Mouse (Mus musculus): ENCODE results near the gene Btbd35f3. TPM values are rescaled to one million over a fixed set of nuclear protein-coding genes. Genes with fewer than 3 reads are reported as not detected.

Btbd35f3 gene
- not detected for polyA plus RNA-seq (2017; shearing (Covaris generic))

GRCm38 (mm10) chrX:4037374-4037773 lies at the start of gene Btbd35f3:
TSS of gene Btbd35f3 (plus strand) at chrX:4037674.

Other genes starting within 250 kb of the Btbd35f3 start
- gene Btbd35f16, start 80.7 kb upstream of the Btbd35f3 start, polyA plus RNA-seq (2017; shearing (Covaris generic)): not detected
- gene Btbd35f28, start 158.9 kb downstream of the Btbd35f3 start, polyA plus RNA-seq (2017; shearing (Covaris generic)): not detected

Measured in activated CD4-positive, CD25-positive, alpha-beta regulatory T cell (primary cell).